Mouse (Mus musculus) heart, embryonic 15.5 days (tissue): ENCODE results near the gene Cdyl. TPM values are rescaled to one million over a fixed set of nuclear protein-coding genes. Genes with fewer than 3 reads are reported as not detected.

ENCODE experiments used
- ATAC-seq: fragments of 200-750 bp; cut with Nextera tagmentation; replicated peaks from 2 replicates; pipeline ENCODE4 v1.8.0; 2017; ENCODE audit warnings: low read depth, moderate TSS enrichment; ENCODE audit not compliant: insufficient number of reproducible peaks, insufficient read depth, low FRiP score
- H3K27ac ChIP-seq: fragments of 300-500 bp; sonication (generic); 2 replicates; pipeline ENCODE4 v1.5.1; 2015; ENCODE audit warnings: mild to moderate bottlenecking, inconsistent platforms
- H3K27me3 ChIP-seq: fragments of 300-500 bp; sonication (generic); 2 replicates; pipeline ENCODE4 v1.6.1; 2015; ENCODE audit warnings: inconsistent platforms
- H3K36me3 ChIP-seq: fragments of 300-500 bp; sonication (generic); 2 replicates; pipeline ENCODE4 v1.6.1; 2015; ENCODE audit warnings: mild to moderate bottlenecking, inconsistent platforms
- H3K4me1 ChIP-seq: fragments of 300-500 bp; sonication (generic); replicated peaks from 2 replicates; pipeline ENCODE4 v1.6.1; 2015; ENCODE audit warnings: inconsistent platforms
- H3K4me2 ChIP-seq: fragments of 300-500 bp; sonication (generic); 2 replicates; pipeline ENCODE4 v1.6.1; 2015; ENCODE audit warnings: inconsistent platforms, mild to moderate bottlenecking, moderate library complexity
- H3K4me3 ChIP-seq: fragments of 300-500 bp; sonication (generic); 2 replicates; pipeline ENCODE4 v1.5.1; 2015; ENCODE audit warnings: mild to moderate bottlenecking, inconsistent platforms
- H3K9ac ChIP-seq: fragments of 300-500 bp; sonication (generic); 2 replicates; pipeline ENCODE4 v1.6.1; 2015; ENCODE audit warnings: mild to moderate bottlenecking, inconsistent platforms
- H3K9me3 ChIP-seq: fragments of 300-500 bp; sonication (generic); replicated peaks from 2 replicates; pipeline ENCODE4 v1.6.1; 2016; ENCODE audit warnings: inconsistent platforms
- WGBS: fragments of 180-500 bp; shearing (Covaris S2); methylation state at CpG from one replicate; pipeline ENCODE4 v1.1.7; 2015; ENCODE audit warnings: mixed read lengths; 5-methylcytosine and 5-hydroxymethylcytosine counted together
- polyA plus RNA-seq: library from polyadenylated mRNA; unstranded; fragments of >200 nt; fragmentation: Nextera tagmentation; extraction: Ambion mirVana; gene quantifications from 2 replicates; pipeline ENCODE4 v1.2.1, GENCODE M21; 2015

Gene Cdyl
- polyA plus RNA-seq, 1 experiment from 2014 or later = 10.0 TPM

- H3K9me3 ChIP-seq = no peaks in the 10 kb centered on the region
- H3K4me3 ChIP-seq = no peak overlapping the region
- no peaks in the 10 kb centered on the region for H3K36me3 ChIP-seq
- no peak overlapping the region for H3K27ac ChIP-seq
- H3K27me3 ChIP-seq = no peaks in the 10 kb centered on the region
- no peak for ATAC-seq
- no peaks in the 10 kb centered on the region for H3K4me1 ChIP-seq
- H3K4me2 ChIP-seq = no peak overlapping the region
- 79% methylated on average over 4 of the region's 4 CpGs for WGBS
- no peak overlapping the region for H3K9ac ChIP-seq
Measured at GRCm38 (mm10) chr13:35717658-35718057, 58.0 kb downstream of the Cdyl start.

DNA sequence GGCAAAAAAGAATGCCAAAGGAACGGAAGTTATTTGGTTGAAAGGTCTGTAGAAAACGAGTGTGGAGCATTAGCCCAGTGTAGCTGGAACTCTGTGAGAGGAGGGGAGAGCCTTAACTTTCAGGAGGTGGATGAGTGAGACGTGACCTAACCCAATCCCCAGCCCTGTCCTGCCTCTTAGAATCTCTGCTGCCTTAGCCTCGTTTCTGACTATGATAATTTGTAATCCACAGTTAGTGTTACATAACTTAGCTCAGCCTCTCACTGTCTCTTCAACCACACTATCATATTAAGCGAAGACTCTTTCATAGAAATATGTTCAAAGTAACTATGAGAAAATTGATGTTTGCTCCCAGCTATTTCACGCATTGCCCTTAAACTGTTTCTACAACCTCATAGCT is 59.9 kb downstream of the Cdyl start:
- Histone ChIP-seq H3K27me3 (no peaks in the 10 kb centered on the region), H3K9me3 (no peaks in the 10 kb centered on the region), H3K4me3 (no peak overlapping the region), H3K27ac (no peak overlapping the region), H3K36me3 (no peaks in the 10 kb centered on the region), H3K9ac (no peak overlapping the region), H3K4me1 (no peaks in the 10 kb centered on the region), H3K4me2 (no peak overlapping the region)
- WGBS = 73% methylated on average over 6 of the region's 6 CpGs
- ATAC-seq = no peak

DNA sequence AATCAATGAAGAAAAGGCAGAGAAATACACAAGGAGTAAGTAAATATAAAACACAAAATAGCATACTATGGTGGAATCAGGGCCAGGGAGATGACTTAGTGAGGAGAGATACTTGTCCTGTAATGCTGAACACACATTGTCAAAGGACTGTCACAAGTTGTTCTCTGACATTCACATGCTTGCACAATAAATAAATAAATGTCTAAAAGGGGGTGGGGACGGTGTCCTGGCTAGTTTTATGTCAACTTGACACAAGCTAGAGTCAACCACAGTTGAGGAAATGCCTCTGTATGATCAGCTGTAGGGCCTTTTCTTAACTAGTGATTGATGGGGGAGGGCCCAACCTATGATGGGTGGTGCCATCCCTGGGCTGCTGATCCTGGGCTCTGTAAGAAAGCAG is 63.4 kb downstream of the Cdyl start:
- 57% methylated on average over 1 of the region's 1 CpGs for WGBS
- no peaks in the 10 kb centered on the region for H3K4me1 ChIP-seq
- no peak for ATAC-seq

DNA sequence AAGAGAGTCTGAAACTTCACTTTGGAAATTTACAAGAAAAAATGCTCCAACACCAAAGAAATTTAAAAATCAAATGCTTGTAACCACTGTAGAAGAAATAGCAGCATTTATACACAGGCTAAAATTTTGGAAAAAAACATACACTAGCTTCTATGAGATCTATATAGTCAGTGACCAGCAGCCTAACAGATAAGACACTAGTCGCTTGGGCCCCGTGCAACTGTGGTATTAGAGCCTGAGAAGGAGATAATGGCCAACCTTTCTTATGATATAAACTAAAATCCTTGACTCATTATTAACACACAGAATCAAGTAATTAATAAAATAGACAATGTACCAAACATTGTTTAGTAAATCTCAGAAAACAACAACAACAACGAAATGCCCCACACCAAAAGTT is 66.4 kb downstream of the Cdyl start:
- H3K9ac ChIP-seq = no peak overlapping the region
- H3K27me3 ChIP-seq = no peaks in the 10 kb centered on the region
- no peaks in the 10 kb centered on the region for H3K36me3 ChIP-seq
- no peak for ATAC-seq
- 89% methylated on average over 3 of the region's 3 CpGs for WGBS
- H3K4me1 ChIP-seq = no peaks in the 10 kb centered on the region
- no peak overlapping the region for H3K4me3 ChIP-seq
- no peaks in the 10 kb centered on the region for H3K9me3 ChIP-seq
- no peak overlapping the region for H3K4me2 ChIP-seq
- no peak overlapping the region for H3K27ac ChIP-seq

More for the DNA sequence above, 63.4 kb downstream of the Cdyl start:
- Histone ChIP-seq H3K4me2 (no peak overlapping the region), H3K9ac (no peak overlapping the region), H3K27ac (no peak overlapping the region), H3K4me3 (no peak overlapping the region), H3K9me3 (no peaks in the 10 kb centered on the region), H3K36me3 (no peaks in the 10 kb centered on the region), H3K27me3 (no peaks in the 10 kb centered on the region)

DNA sequence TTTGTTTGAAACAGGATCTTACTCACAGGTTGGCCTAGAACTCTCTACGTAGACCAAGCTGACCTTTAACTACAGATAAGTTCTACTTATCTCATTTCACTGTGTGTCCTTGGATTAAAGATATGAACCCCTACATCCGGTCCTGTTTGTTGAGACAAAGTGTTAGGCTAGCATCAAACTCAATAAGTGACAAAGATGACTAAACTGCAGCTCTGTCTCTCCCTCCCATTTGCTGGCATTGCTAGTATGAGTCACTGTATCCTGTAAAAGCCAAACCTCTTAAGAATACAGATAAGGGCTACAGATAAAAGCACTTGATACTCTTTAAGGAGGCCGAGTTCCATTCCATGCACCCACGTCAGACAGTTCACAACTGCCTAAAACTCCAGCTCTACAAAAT is 72.5 kb downstream of the Cdyl start:
- 52% methylated on average over 4 of the region's 4 CpGs for WGBS
- no peak overlapping the region for H3K9ac ChIP-seq
- H3K27me3 ChIP-seq = no peaks in the 10 kb centered on the region
- H3K4me2 ChIP-seq = no peak overlapping the region
- H3K27ac ChIP-seq = no peak overlapping the region
- H3K4me3 ChIP-seq = no peak overlapping the region
- no peaks in the 10 kb centered on the region for H3K9me3 ChIP-seq
- ATAC-seq = no peak
- no peaks in the 10 kb centered on the region for H3K4me1 ChIP-seq
- no peaks in the 10 kb centered on the region for H3K36me3 ChIP-seq

GRCm38 (mm10) chr13:35732891-35733596 is 73.4 kb downstream of the Cdyl start:
- Histone ChIP-seq H3K4me1 (no peaks in the 10 kb centered on the region), H3K9me3 (no peaks in the 10 kb centered on the region), H3K9ac (no peak overlapping the region), H3K27ac (no peak overlapping the region), H3K4me3 (no peak overlapping the region), H3K4me2 (no peak overlapping the region), H3K27me3 (no peaks in the 10 kb centered on the region), H3K36me3 (no peaks in the 10 kb centered on the region)
- WGBS = 83% methylated on average over 5 of the region's 5 CpGs
- no peak for ATAC-seq

DNA sequence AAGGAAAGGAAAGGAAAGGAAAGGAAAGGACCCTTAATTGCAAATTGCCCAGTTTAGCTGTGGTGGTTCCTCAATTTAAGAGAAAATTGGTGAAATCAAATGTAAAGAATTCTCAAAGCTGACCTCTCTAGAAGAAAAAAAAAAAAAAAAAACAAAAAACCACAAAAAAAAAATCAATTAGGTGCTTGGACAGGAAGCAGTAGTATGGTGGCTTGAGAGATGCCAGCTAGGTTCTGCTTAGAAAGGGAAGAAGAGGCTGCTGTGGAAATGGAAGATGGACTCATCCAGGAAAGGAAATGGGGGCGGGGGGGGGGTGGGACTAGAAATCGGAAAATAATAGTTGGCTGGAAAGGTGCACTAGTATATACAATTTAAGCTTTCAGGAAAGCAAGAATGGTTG is 77.9 kb downstream of the Cdyl start:
- H3K9me3 ChIP-seq = no peaks in the 10 kb centered on the region
- H3K36me3 ChIP-seq = no peaks in the 10 kb centered on the region
- peaks cover 10% of the 10 kb centered on the region for H3K4me1 ChIP-seq
- WGBS = 39% methylated on average over 2 of the region's 2 CpGs
- H3K27me3 ChIP-seq = no peaks in the 10 kb centered on the region; the same call in 1 of the 2 replicates
- no peak overlapping the region for H3K4me2 ChIP-seq
- no peak overlapping the region for H3K9ac ChIP-seq
- H3K4me3 ChIP-seq = no peak overlapping the region
- ATAC-seq = no peak
- H3K27ac ChIP-seq = no peak overlapping the region

DNA sequence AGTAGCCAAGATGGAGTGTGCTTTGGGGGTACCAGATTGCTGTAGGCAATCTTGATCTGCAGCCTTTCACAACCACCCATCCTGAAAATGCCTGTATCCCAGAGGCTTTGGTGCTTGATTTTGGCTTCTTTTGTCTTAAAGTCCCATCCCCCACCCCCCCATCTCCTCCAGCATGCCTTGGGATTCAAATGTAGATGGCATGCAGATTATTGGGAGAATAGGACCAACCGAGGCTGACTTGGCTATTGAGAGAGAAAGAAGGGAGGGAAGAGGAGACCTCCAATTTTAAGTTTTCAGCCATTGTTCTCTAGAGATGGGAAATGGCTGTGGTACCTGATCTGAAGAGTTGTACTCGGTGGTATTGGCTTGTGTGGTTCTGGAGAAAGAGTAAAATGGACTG is 78.6 kb downstream of the Cdyl start:
- no peak overlapping the region for H3K9ac ChIP-seq
- no peak overlapping the region for H3K27ac ChIP-seq
- H3K9me3 ChIP-seq = no peaks in the 10 kb centered on the region
- no peaks in the 10 kb centered on the region for H3K36me3 ChIP-seq
- H3K4me1 ChIP-seq = peaks cover 16% of the 10 kb centered on the region
- H3K4me2 ChIP-seq = no peak overlapping the region
- no peak for ATAC-seq
- H3K27me3 ChIP-seq = no peaks in the 10 kb centered on the region; the same call in 1 of the 2 replicates
- no peak overlapping the region for H3K4me3 ChIP-seq
- WGBS = 29% methylated on average over 2 of the region's 2 CpGs

DNA sequence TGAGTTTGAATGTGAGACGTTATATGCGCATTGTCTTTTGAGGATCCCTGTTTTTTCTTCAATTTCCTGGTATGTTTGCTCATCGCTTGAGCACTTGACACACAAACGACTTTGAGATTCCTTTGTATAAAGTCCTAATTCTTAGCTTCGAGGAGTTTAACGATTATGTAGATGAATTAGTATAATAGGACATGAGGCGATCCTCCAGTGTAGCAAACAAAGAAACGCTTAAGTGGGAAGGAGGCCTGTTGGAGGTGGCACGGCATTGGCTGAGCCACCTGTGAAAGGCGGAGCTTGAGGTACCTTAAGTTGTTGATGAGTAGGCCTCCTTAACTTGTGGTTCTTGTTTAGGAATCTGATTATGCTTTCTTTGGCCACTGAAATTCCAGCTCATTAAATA is 79.8 kb downstream of the Cdyl start:
- Histone ChIP-seq H3K36me3 (no peaks in the 10 kb centered on the region), H3K9me3 (no peaks in the 10 kb centered on the region), H3K27me3 (no peaks in the 10 kb centered on the region; the same call in 1 of the 2 replicates), H3K4me2 (no peak overlapping the region; the same call in 1 of the 2 replicates), H3K4me3 (no peak overlapping the region), H3K27ac (no peak overlapping the region), H3K9ac (no peak overlapping the region), H3K4me1 (peaks cover 23% of the 10 kb centered on the region)
- no peak for ATAC-seq
- 41% methylated on average over 10 of the region's 10 CpGs for WGBS

DNA sequence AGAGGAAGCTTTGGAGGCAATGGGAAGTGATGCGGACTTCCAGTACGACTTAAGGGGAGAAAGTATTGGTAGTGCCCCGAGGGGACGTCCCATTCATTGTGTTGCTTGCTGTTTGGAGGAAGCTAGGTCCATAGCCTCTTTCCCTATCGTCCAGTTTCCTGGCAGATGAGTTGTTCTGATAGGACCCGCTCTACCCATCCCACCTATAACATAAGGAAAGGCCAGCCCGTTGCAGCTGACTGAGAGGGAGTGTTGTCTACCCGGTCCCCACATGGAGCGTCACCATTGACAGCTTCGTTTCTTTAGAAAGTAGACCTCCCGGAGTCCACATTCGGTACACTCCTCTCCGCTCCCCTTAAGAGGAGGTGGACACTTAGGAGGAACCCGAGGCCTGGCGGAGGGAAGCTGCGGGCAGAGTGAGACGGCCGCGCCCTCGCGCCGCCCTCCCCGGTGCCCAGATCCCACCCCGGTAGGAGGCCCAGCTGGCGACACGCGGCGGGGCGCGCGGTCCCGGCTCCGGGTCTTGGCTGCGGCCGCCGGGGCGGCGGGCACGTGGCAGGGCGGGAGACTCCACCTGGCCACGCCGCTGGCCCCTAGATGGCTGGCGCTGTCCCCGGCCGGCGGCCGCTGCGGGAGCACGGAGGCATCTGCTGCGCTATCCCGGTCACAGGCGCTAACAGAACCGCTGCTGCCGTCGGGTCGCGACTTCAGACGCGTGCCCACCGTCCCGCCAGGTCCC is 80.8 kb downstream of the Cdyl start:
- Histone ChIP-seq H3K27ac (peak overlapping the region; percentile 69), H3K9me3 (no peaks in the 10 kb centered on the region), H3K27me3 (no peaks in the 10 kb centered on the region; the same call in 1 of the 2 replicates), H3K4me1 (peaks cover 23% of the 10 kb centered on the region), H3K9ac (peak overlapping the region; percentile 61), H3K36me3 (no peaks in the 10 kb centered on the region), H3K4me2 (peak overlapping the region; percentile 91), H3K4me3 (peak overlapping the region; percentile 81)
- 3% methylated on average over 60 of the region's 61 CpGs for WGBS
- ATAC-seq = peak; percentile 81

DNA sequence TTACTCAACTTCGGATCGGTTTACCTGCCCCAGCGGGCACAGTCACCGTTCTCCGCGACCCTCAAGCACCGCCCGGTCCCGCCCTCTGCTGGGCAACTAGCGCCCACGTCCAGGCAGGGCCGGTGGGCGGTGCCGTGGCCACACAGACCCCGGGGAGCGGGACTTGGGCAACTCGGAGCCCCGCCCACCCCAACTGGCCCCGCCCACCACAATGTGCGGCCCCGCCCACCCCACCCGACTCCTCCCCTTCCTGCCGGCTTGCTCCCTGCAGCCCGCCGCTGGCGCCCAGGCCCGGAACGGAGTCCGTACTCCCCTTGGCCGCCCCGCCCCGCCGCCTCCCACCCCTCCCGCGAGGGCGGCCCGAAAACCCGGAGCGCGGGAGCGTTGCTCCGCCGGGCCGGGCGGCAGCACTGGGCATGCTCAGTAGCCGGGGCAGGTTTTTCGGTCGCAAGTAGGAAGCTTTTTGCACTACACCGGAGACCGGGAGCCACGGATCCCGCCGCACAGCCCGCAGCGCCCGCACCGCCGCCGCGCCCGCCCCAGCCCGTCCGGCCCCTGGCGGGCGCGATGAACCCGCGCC is 81.5 kb downstream of the Cdyl start:
- peak overlapping the region; percentile 96 for H3K27ac ChIP-seq
- ATAC-seq = peak; percentile 92
- WGBS = under 1% methylated on average over 63 of the region's 68 CpGs

More for the DNA sequence above, 81.5 kb downstream of the Cdyl start:
- H3K9me3 ChIP-seq = no peaks in the 10 kb centered on the region
- no peaks in the 10 kb centered on the region; the same call in 1 of the 2 replicates for H3K27me3 ChIP-seq
- peak overlapping the region; percentile 91 for H3K4me2 ChIP-seq
- H3K4me1 ChIP-seq = peaks cover 23% of the 10 kb centered on the region
- H3K36me3 ChIP-seq = no peaks in the 10 kb centered on the region
- H3K9ac ChIP-seq = peak overlapping the region; percentile 94
- H3K4me3 ChIP-seq = peak overlapping the region; percentile 81
